Mouse (Mus musculus) MEL (cell line): ENCODE measurements around the gene Scfd1. TPM values are rescaled to one million over a fixed set of nuclear protein-coding genes. Genes with fewer than 3 reads are reported as not detected.

ENCODE experiments used
- DNase-seq: peaks from one replicate; pipeline ENCODE4 v3.0.0; 2011; ENCODE audit warnings: low read depth, low spot score
- H3K27ac ChIP-seq: 2 replicates; pipeline ENCODE4 v1.5.1; 2012; ENCODE audit warnings: low read depth, mild to moderate bottlenecking, control low read depth, low read length, moderate library complexity; ENCODE audit not compliant: control insufficient read depth
- H3K27me3 ChIP-seq, 2 experiments: fragments of 150-350 bp in 1 of 2; sonication (generic) in 1 of 2; 2 replicates each; pipeline ENCODE4 v1.6.1; 2012; ENCODE audit warnings: low read length in 2 of 2, mild to moderate bottlenecking in 2 of 2, improper control_type of control experiment in 1 of 2, moderate library complexity in 1 of 2; ENCODE audit not compliant: insufficient read depth in 2 of 2, control insufficient read depth in 1 of 2
- H3K36me3 ChIP-seq, 2 experiments: 2 replicates each; pipeline ENCODE4 v1.6.1; 2012 to 2014; ENCODE audit warnings: low read length in 2 of 2, improper control_type of control experiment in 1 of 2, inconsistent platforms in 1 of 2, mild to moderate bottlenecking in 1 of 2; ENCODE audit not compliant: insufficient read depth in 2 of 2, control insufficient read depth in 1 of 2
- H3K4me1 ChIP-seq, 2 experiments: fragments of 150-350 bp in 1 of 2; sonication (generic) in 1 of 2; 2 replicates each; pipeline ENCODE4 v1.6.1; 2012; ENCODE audit warnings: low read length in 2 of 2, improper control_type of control experiment in 1 of 2, mild to moderate bottlenecking in 1 of 2; ENCODE audit not compliant: insufficient read depth in 2 of 2, control insufficient read depth in 1 of 2
- H3K4me3 ChIP-seq, 2 experiments: fragments of 150-350 bp in 1 of 2; sonication (generic) in 1 of 2; 2 replicates each; pipeline ENCODE4 v1.5.1; 2012; ENCODE audit warnings: low read depth in 2 of 2, low read length in 2 of 2, mild to moderate bottlenecking in 2 of 2, moderate library complexity in 2 of 2, control low read depth in 1 of 2, improper control_type of control experiment in 1 of 2; ENCODE audit not compliant: control insufficient read depth in 1 of 2, insufficient read depth in 1 of 2
- H3K79me2 ChIP-seq: 2 replicates; pipeline ENCODE4 v1.6.1; 2012; ENCODE audit warnings: mild to moderate bottlenecking, low read length, moderate library complexity; ENCODE audit not compliant: control insufficient read depth, poor library complexity, insufficient read depth
- H3K9ac ChIP-seq: 2 replicates; pipeline ENCODE4 v1.6.1; 2012; ENCODE audit warnings: low read depth, mild to moderate bottlenecking, control low read depth, low read length, moderate library complexity; ENCODE audit not compliant: control insufficient read depth, poor library complexity, severe bottlenecking
- H3K9me3 ChIP-seq: fragments of 150-350 bp; sonication (generic); replicated peaks from 2 replicates; pipeline ENCODE4 v1.6.1; 2012; ENCODE audit warnings: mild to moderate bottlenecking, low read length, improper control_type of control experiment, moderate library complexity; ENCODE audit not compliant: insufficient read depth
- CHD2 ChIP-seq: IDR thresholded peaks from 2 replicates; pipeline ENCODE4 v1.6.1; 2011; ENCODE audit warnings: low read length, improper control_type of control experiment
- E2F4 ChIP-seq: IDR thresholded peaks from 2 replicates; pipeline ENCODE4 v1.6.1; 2011; ENCODE audit warnings: low read depth, low read length, improper control_type of control experiment, borderline replicate concordance
- ELF1 ChIP-seq: IDR thresholded peaks from 2 replicates; pipeline ENCODE4 v1.6.1; 2014; ENCODE audit warnings: low read depth, mild to moderate bottlenecking, inconsistent platforms, low read length, improper control_type of control experiment, moderate library complexity
- ETS1 ChIP-seq: IDR thresholded peaks from 2 replicates; pipeline ENCODE4 v1.6.1; 2012; ENCODE audit warnings: low read depth, mild to moderate bottlenecking, inconsistent platforms, low read length, improper control_type of control experiment, moderate library complexity
- GABPA ChIP-seq: IDR thresholded peaks from 2 replicates; pipeline ENCODE4 v1.6.1; 2012; ENCODE audit warnings: low read depth, mild to moderate bottlenecking, inconsistent platforms, low read length, improper control_type of control experiment, moderate library complexity
- GATA1 ChIP-seq: IDR thresholded peaks from 2 replicates; pipeline ENCODE4 v1.6.1; 2011; ENCODE audit warnings: low read depth, low read length, improper control_type of control experiment
- HCFC1 ChIP-seq: IDR thresholded peaks from 2 replicates; pipeline ENCODE4 v1.6.1; 2012; ENCODE audit warnings: low read depth, mild to moderate bottlenecking, inconsistent platforms, low read length, improper control_type of control experiment, moderate library complexity
- JUND ChIP-seq: IDR thresholded peaks from 2 replicates; pipeline ENCODE4 v1.6.1; 2011; ENCODE audit warnings: low read depth, mild to moderate bottlenecking, improper control_type of control experiment, low read length
- MAFK ChIP-seq: IDR thresholded peaks from 2 replicates; pipeline ENCODE4 v1.6.1; 2011; ENCODE audit warnings: low read depth, mild to moderate bottlenecking, low read length, improper control_type of control experiment, borderline replicate concordance
- MAX ChIP-seq: IDR thresholded peaks from 2 replicates; pipeline ENCODE4 v1.6.1; 2011; ENCODE audit warnings: low read length, improper control_type of control experiment
- MEF2A ChIP-seq: IDR thresholded peaks from 2 replicates; pipeline ENCODE4 v1.6.1; 2014; ENCODE audit warnings: low read depth, mild to moderate bottlenecking, inconsistent platforms, low read length, improper control_type of control experiment; ENCODE audit not compliant: poor library complexity, insufficient replicate concordance, severe bottlenecking; ENCODE audit errors: extremely low read depth
- MXI1 ChIP-seq: IDR thresholded peaks from 2 replicates; pipeline ENCODE4 v1.6.1; 2011; ENCODE audit warnings: mild to moderate bottlenecking, low read depth, low read length, improper control_type of control experiment
- NELFE ChIP-seq: IDR thresholded peaks from 2 replicates; pipeline ENCODE4 v1.6.1; 2011; ENCODE audit warnings: low read depth, low read length, improper control_type of control experiment
- NRF1 ChIP-seq: IDR thresholded peaks from 2 replicates; pipeline ENCODE4 v1.6.1; 2014; ENCODE audit warnings: low read depth, mild to moderate bottlenecking, inconsistent platforms, low read length, improper control_type of control experiment, moderate library complexity; ENCODE audit not compliant: poor library complexity, insufficient read depth, severe bottlenecking
- POLR2AphosphoS5 ChIP-seq: IDR thresholded peaks from 2 replicates; pipeline ENCODE4 v1.6.1; 2012; ENCODE audit warnings: low read depth, borderline replicate concordance, mild to moderate bottlenecking, inconsistent platforms, low read length, moderate library complexity, mixed read lengths
- RAD21 ChIP-seq: IDR thresholded peaks from 2 replicates; pipeline ENCODE4 v1.6.1; 2011; ENCODE audit warnings: mild to moderate bottlenecking, low read depth, low read length, improper control_type of control experiment
- TAL1 ChIP-seq: IDR thresholded peaks from 2 replicates; pipeline ENCODE4 v1.6.1; 2012; ENCODE audit warnings: mild to moderate bottlenecking, inconsistent platforms, low read length, moderate library complexity, mixed read lengths
- TBP ChIP-seq: IDR thresholded peaks from 2 replicates; pipeline ENCODE4 v1.8.0; 2011; ENCODE audit warnings: low read depth, low read length, improper control_type of control experiment
- TCF12 ChIP-seq: IDR thresholded peaks from 2 replicates; pipeline ENCODE4 v1.6.1; 2014; ENCODE audit warnings: low read depth, mild to moderate bottlenecking, inconsistent platforms, low read length, improper control_type of control experiment, moderate library complexity
- UBTF ChIP-seq: IDR thresholded peaks from 2 replicates; pipeline ENCODE4 v1.6.1; 2012; ENCODE audit warnings: low read depth, mild to moderate bottlenecking, inconsistent platforms, low read length, improper control_type of control experiment, moderate library complexity, borderline replicate concordance; ENCODE audit not compliant: insufficient read depth
- USF1 ChIP-seq: IDR thresholded peaks from 2 replicates; pipeline ENCODE4 v1.6.1; 2014; ENCODE audit warnings: low read depth, mild to moderate bottlenecking, inconsistent platforms, low read length, improper control_type of control experiment, moderate library complexity
- USF2 ChIP-seq, 2 experiments: IDR thresholded peaks; 2 replicates each; pipeline ENCODE4 v1.6.1; 2011 to 2012; ENCODE audit warnings: improper control_type of control experiment in 2 of 2, low read length in 2 of 2, borderline replicate concordance in 1 of 2, inconsistent platforms in 1 of 2, low read depth in 1 of 2, mild to moderate bottlenecking in 1 of 2; ENCODE audit not compliant: insufficient read depth in 1 of 2
- ZKSCAN1 ChIP-seq: IDR thresholded peaks from 2 replicates; pipeline ENCODE4 v1.6.1; 2012; ENCODE audit warnings: low read depth, mild to moderate bottlenecking, inconsistent platforms, low read length, improper control_type of control experiment, moderate library complexity
- ZNF384 ChIP-seq: IDR thresholded peaks from 2 replicates; pipeline ENCODE4 v1.6.1; 2012; ENCODE audit warnings: low read depth, mild to moderate bottlenecking, inconsistent platforms, low read length, improper control_type of control experiment
- polyA plus RNA-seq, 2 experiments: library from polyadenylated mRNA; stranded (reverse) in 1 of 2; unstranded in 1 of 2; fragments of >175 nt in 1 of 2; fragments of >200 nt in 1 of 2; gene quantifications; 2 replicates each; pipeline versions ENCODE4 v1.2.1 to v1.2.4; 2012; ENCODE audit warnings: low replicate concordance in 2 of 2, low read depth in 1 of 2; ENCODE audit not compliant: insufficient read length in 2 of 2, insufficient read depth in 1 of 2, missing spikeins in 1 of 2
- total RNA-seq: library from RNA; depleted of rRNA; stranded (reverse); fragments of 300-350 nt; gene quantifications from 2 replicates; pipeline ENCODE4 v1.2.3, GENCODE M21; 2012

Gene Scfd1
- total and polyA plus RNA-seq, 3 experiments, result 28.0 to 35.4 TPM; not detected in 1

- Histone ChIP-seq H3K4me3 (no peak overlapping the region), H3K27me3 (no peaks in the 10 kb centered on the region), H3K79me2 (no peaks in the 10 kb centered on the region), H3K4me1 (no peaks in the 10 kb centered on the region), H3K9me3 (no peaks in the 10 kb centered on the region), H3K9ac (no peak overlapping the region), H3K36me3 (no peaks in the 10 kb centered on the region), H3K27ac (no peak overlapping the region)
- no peak for DNase-seq
- TF ChIP-seq GATA1 (no peak), USF1 (no peak), E2F4 (no peak), MAFK (no peak), CHD2 (no peak), POLR2AphosphoS5 (no peak), MAX (no peak), TAL1 (no peak), NRF1 (no peak), JUND (no peak)
Measured at GRCm38 (mm10) chr12:51492040-51492439, 114.7 kb downstream of the Scfd1 start.

GRCm38 (mm10) chr12:51493476-51493875 lies 116.2 kb downstream of the Scfd1 start:
- no peaks in the 10 kb centered on the region for H3K79me2 ChIP-seq
- TF ChIP-seq RAD21 (no peak), TBP (no peak), ELF1 (no peak), HCFC1 (no peak), NELFE (no peak), MEF2A (no peak), POLR2AphosphoS5 (no peak), ETS1 (no peak), MXI1 (no peak), TCF12 (no peak), USF2 (IDR thresholded peaks at IDR 0.05; ENCODE audit: borderline replicate concordance in 1 of 2, insufficient read depth in 1 of 2, low read depth in 1 of 2, low read length in 2 of 2) (no peak), ZKSCAN1 (no peak), CHD2 (no peak), NRF1 (no peak), ZNF384 (no peak), E2F4 (no peak), UBTF (no peak), MAX (no peak), GABPA (no peak), JUND (no peak)
- TF ChIP-seq, all 39 proteins: peak for 0
- H3K4me1 ChIP-seq, result no peaks in the 10 kb centered on the region
- H3K27ac ChIP-seq, result no peak overlapping the region
- no peaks in the 10 kb centered on the region for H3K9me3 ChIP-seq
- no peak overlapping the region for H3K9ac ChIP-seq
- no peak for DNase-seq
- no peaks in the 10 kb centered on the region for H3K36me3 ChIP-seq
- H3K4me3 ChIP-seq, result no peak overlapping the region
- H3K27me3 ChIP-seq, result no peaks in the 10 kb centered on the region
